Mouse (Mus musculus): Measurements from ENCODE around the gene Glyat. TPM values are rescaled to one million over a fixed set of nuclear protein-coding genes. Genes with fewer than 3 reads are reported as not detected.

Gene Glyat
- total and polyA plus RNA-seq, 3 experiments = not detected

DNA sequence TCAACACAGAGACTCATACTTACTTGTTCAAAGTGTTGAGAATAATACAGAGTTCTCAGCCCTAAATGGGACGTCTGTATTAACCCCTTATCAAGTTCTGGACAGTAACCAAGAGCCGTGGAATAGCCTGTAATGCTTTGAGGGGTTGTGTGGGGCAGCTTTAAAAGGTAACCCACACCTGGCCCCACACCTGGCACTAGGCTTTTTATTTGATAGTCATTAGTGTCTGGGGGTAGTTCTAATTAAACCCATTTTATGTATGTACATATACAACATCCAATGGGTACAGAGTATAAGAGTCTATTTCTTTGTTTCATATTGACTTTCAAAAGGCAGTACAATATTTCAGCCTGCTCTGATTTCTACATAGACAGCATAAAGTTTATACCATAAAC, 38.0 kb upstream of the Glyat start:
- Histone ChIP-seq H3K9me3 (replicated peaks; ENCODE audit: insufficient read depth, low read length) (no peaks in the 10 kb centered on the region), H3K27ac (ENCODE audit: control insufficient read depth, low read depth, low read length) (no peak overlapping the region), H3K79me2 (ENCODE audit: control insufficient read depth, insufficient read depth, low read length, poor library complexity) (no peaks in the 10 kb centered on the region), H3K36me3 (ENCODE audit: control insufficient read depth in 1 of 2, insufficient read depth in 2 of 2, low read length in 2 of 2) (no peaks in the 10 kb centered on the region; a peak in 1 of 4 replicates), H3K27me3 (ENCODE audit: control insufficient read depth in 1 of 2, insufficient read depth in 2 of 2, low read length in 2 of 2) (no peaks in the 10 kb centered on the region), H3K4me3 (ENCODE audit: control insufficient read depth in 1 of 2, insufficient read depth in 1 of 2, low read depth in 2 of 2, low read length in 2 of 2) (no peak overlapping the region), H3K4me1 (ENCODE audit: control insufficient read depth in 1 of 2, insufficient read depth in 2 of 2, low read length in 2 of 2) (no peaks in the 10 kb centered on the region), H3K9ac (ENCODE audit: control insufficient read depth, low read depth, low read length, poor library complexity, severe bottlenecking) (no peak overlapping the region)
- no peak for DNase-seq (ENCODE audit: low read depth, low spot score)
- TF ChIP-seq POLR2AphosphoS2 (IDR thresholded peaks at IDR 0.05; ENCODE audit: low read length) (0 out of 2 replicates have a peak, but pooled peaks have one; percentile 36), MYB (IDR thresholded peaks at IDR 0.05; ENCODE audit: low read depth, low read length) (no peak)

DNA sequence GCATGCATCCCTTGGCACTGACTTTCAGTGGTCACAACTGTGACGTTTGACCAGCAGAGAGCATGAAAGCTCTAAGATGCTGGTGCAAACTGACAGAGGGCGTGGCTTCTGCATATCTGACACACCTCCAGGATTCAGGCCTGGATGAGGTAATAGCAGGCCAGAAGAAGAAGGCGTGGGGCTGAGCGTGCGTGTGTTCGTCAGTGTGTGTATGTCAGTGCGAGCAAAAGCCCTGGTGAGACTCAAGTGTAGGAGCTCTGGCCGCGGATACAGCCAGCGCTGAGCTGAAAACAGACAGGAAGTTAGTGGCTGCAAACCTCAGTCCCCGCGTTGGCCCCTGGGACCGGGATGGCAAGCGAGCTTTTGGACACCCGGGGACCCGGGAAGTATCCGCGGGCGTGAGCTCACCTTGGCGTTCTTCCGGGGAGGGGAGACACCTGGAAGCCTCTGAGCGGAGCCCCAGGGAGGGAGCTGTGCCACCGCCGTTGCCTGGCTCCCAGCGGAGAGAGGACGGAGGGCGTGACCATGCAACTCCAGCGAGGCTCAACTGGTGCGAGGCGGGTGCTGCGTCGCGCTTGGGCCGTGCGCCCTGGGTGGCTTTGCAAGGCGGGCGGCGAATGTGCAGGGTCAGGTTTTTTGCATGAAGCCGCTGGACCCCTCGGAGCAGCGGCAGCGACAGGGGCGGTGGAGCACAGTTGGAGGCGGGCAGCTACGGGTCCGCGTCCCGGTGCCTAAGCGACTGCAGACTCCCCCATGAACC, 37.4 kb upstream of the Glyat start:
- no peak overlapping the region for H3K4me3 ChIP-seq (ENCODE audit: control insufficient read depth in 1 of 2, insufficient read depth in 1 of 2, low read depth in 2 of 2, low read length in 2 of 2)

DNA sequence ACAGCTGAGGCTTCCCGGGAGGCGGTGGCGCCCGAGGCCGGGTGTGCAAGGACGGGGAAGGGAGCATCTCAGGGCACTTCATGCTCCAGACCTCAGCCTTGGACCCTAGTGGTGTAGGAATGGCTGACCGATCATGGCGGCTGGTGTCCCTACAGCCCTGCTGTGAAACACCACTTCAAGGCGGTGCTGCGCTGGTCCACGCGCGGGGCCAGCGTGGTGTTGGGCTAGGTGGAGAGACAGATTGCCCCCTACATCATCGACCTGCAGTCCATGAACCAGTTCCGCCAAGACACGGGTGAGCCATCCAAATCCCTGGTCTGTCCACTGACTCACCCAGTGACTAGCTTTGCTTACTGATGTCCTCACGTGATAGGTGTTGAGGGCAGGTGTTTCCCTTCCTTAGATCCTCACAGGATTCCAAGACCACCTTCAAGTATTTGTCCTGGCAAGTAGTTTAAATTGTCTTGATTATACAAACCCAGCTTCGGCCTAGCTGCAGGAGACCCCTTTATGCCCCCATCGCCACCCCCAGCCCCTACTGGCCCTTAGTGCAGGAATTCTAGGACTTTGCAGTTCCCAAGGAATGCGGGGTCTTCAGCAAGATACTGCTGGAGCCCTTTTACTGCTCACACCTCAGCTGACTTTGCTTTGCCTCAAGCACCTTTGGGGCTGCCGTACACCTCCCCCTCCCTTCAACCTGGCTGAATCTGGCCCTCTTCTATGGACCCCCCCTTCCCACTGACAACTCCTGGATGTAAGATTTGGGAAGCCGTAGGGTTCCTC, 36.6 kb upstream of the Glyat start:
- H3K27me3 ChIP-seq (ENCODE audit: control insufficient read depth in 1 of 2, insufficient read depth in 2 of 2, low read length in 2 of 2) = no peaks in the 10 kb centered on the region
- no peak for DNase-seq (ENCODE audit: low read depth, low spot score)
- no peaks in the 10 kb centered on the region for H3K4me1 ChIP-seq (ENCODE audit: control insufficient read depth in 1 of 2, insufficient read depth in 2 of 2, low read length in 2 of 2)
- H3K9ac ChIP-seq (ENCODE audit: control insufficient read depth, low read depth, low read length, poor library complexity, severe bottlenecking) = no peak overlapping the region
- no peak overlapping the region for H3K27ac ChIP-seq (ENCODE audit: control insufficient read depth, low read depth, low read length)
- H3K9me3 ChIP-seq (replicated peaks; ENCODE audit: insufficient read depth, low read length) = no peaks in the 10 kb centered on the region
- no peak overlapping the region for H3K4me3 ChIP-seq (ENCODE audit: control insufficient read depth in 1 of 2, insufficient read depth in 1 of 2, low read depth in 2 of 2, low read length in 2 of 2)
- no peaks in the 10 kb centered on the region for H3K36me3 ChIP-seq (ENCODE audit: control insufficient read depth in 1 of 2, insufficient read depth in 2 of 2, low read length in 2 of 2)
- no peaks in the 10 kb centered on the region for H3K79me2 ChIP-seq (ENCODE audit: control insufficient read depth, insufficient read depth, low read length, poor library complexity)
- TF ChIP-seq ZNF384 (IDR thresholded peaks at IDR 0.05; ENCODE audit: low read depth, low read length) = no peak
- no peak for TF ChIP-seq BHLHE40 (IDR thresholded peaks at IDR 0.05; ENCODE audit: borderline replicate concordance, low read depth, low read length)

More for the DNA sequence above, 37.4 kb upstream of the Glyat start:
- Histone ChIP-seq H3K79me2 (ENCODE audit: control insufficient read depth, insufficient read depth, low read length, poor library complexity) (no peaks in the 10 kb centered on the region), H3K27ac (ENCODE audit: control insufficient read depth, low read depth, low read length) (no peak overlapping the region), H3K27me3 (ENCODE audit: control insufficient read depth in 1 of 2, insufficient read depth in 2 of 2, low read length in 2 of 2) (no peaks in the 10 kb centered on the region), H3K9ac (ENCODE audit: control insufficient read depth, low read depth, low read length, poor library complexity, severe bottlenecking) (no peak overlapping the region), H3K4me1 (ENCODE audit: control insufficient read depth in 1 of 2, insufficient read depth in 2 of 2, low read length in 2 of 2) (no peaks in the 10 kb centered on the region), H3K36me3 (ENCODE audit: control insufficient read depth in 1 of 2, insufficient read depth in 2 of 2, low read length in 2 of 2) (no peaks in the 10 kb centered on the region; a peak in 1 of 4 replicates), H3K9me3 (replicated peaks; ENCODE audit: insufficient read depth, low read length) (no peaks in the 10 kb centered on the region)
- no peak for DNase-seq (ENCODE audit: low read depth, low spot score)
- no peak for TF ChIP-seq KAT2A (conservative IDR thresholded peaks at IDR 0.05; ENCODE audit: low read depth, low read length)
- no peak for TF ChIP-seq TBP (IDR thresholded peaks at IDR 0.05; ENCODE audit: low read depth, low read length)
- no peak for TF ChIP-seq POLR2A (IDR thresholded peaks at IDR 0.05; ENCODE audit: control insufficient read depth in 1 of 2, insufficient read depth in 1 of 2, low read depth in 1 of 2, low read length in 2 of 2, poor library complexity in 1 of 2)
- no peak for TF ChIP-seq CHD2 (IDR thresholded peaks at IDR 0.05; ENCODE audit: low read length)
- TF ChIP-seq EP300 (IDR thresholded peaks at IDR 0.05; ENCODE audit: low read depth in 1 of 2, low read length in 2 of 2) = no peak
- no peak for TF ChIP-seq ZC3H11A (IDR thresholded peaks at IDR 0.05; ENCODE audit: low read depth, low read length)
- no peak for TF ChIP-seq BHLHE40 (IDR thresholded peaks at IDR 0.05; ENCODE audit: borderline replicate concordance, low read depth, low read length)
- no peak for TF ChIP-seq ZNF384 (IDR thresholded peaks at IDR 0.05; ENCODE audit: low read depth, low read length)
- TF ChIP-seq MAZ (IDR thresholded peaks at IDR 0.05; ENCODE audit: low read depth, low read length) = no peak
- no peak for TF ChIP-seq GATA1 (IDR thresholded peaks at IDR 0.05; ENCODE audit: low read depth, low read length)
- no peak for TF ChIP-seq NELFE (IDR thresholded peaks at IDR 0.05; ENCODE audit: low read depth, low read length)
- TF ChIP-seq POLR2AphosphoS2 (IDR thresholded peaks at IDR 0.05; ENCODE audit: low read length) = no peak
- TF ChIP-seq MEF2A (IDR thresholded peaks at IDR 0.05; ENCODE audit: extremely low read depth, insufficient replicate concordance, low read depth, low read length, poor library complexity, severe bottlenecking) = no peak

Measured in MEL (cell line).